Mouse (Mus musculus) embryonic facial prominence, embryonic 10.5 days (tissue): ENCODE measurements around the gene Zfp622. TPM values are rescaled to one million over a fixed set of nuclear protein-coding genes. Genes with fewer than 3 reads are reported as not detected.

Source experiments
- DNase-seq: peaks from one replicate; pipeline ENCODE4 v3.0.0-alpha.2; 2017; ENCODE audit warnings: low spot score
- H3K27ac ChIP-seq: fragments of 300-500 bp; sonication (generic); replicated peaks from 2 replicates; pipeline ENCODE4 v1.5.1; 2016; ENCODE audit warnings: mild to moderate bottlenecking
- H3K27me3 ChIP-seq: fragments of 300-500 bp; sonication (generic); replicated peaks from 2 replicates; pipeline ENCODE4 v1.6.1; 2016; ENCODE audit warnings: low read depth, mild to moderate bottlenecking; ENCODE audit not compliant: poor library complexity, severe bottlenecking
- H3K36me3 ChIP-seq: fragments of 300-500 bp; sonication (generic); replicated peaks from 2 replicates; pipeline ENCODE4 v1.6.1; 2016; ENCODE audit warnings: mild to moderate bottlenecking, moderate library complexity
- H3K4me1 ChIP-seq: fragments of 300-500 bp; sonication (generic); 2 replicates; pipeline ENCODE4 v1.6.1; 2016
- H3K4me3 ChIP-seq: fragments of 300-500 bp; sonication (generic); 2 replicates; pipeline ENCODE4 v1.5.1; 2016; ENCODE audit warnings: mild to moderate bottlenecking, moderate library complexity
- H3K9me3 ChIP-seq: fragments of 300-500 bp; sonication (generic); 2 replicates; pipeline ENCODE4 v1.6.1; 2016; ENCODE audit warnings: mild to moderate bottlenecking
- WGBS: fragments of 180-500 bp; shearing (Covaris S2); methylation state at CpG from one replicate; pipeline ENCODE4 v1.1.7; 2016; 5-methylcytosine and 5-hydroxymethylcytosine counted together
- microRNA-seq: library from miRNA; unstranded; fragments of <30 nt; microRNA quantifications from one replicate; pipeline ENCODE4, GENCODE M21; 2017
- polyA plus RNA-seq: library from polyadenylated mRNA; unstranded; fragments of >200 nt; fragmentation: Nextera tagmentation; extraction: Ambion mirVana; gene quantifications from 2 replicates; pipeline ENCODE4 v1.2.1, GENCODE M21; 2016

Zfp622 gene
- polyA plus RNA-seq, 1 experiment from 2014 or later, result 21.4 TPM

GRCm38 (mm10) chr15:26041196-26041947 is 57.2 kb downstream of the Zfp622 start:
- Histone ChIP-seq H3K4me3 (no peak overlapping the region), H3K27ac (no peak overlapping the region), H3K27me3 (no peaks in the 10 kb centered on the region), H3K4me1 (no peaks in the 10 kb centered on the region), H3K9me3 (no peaks in the 10 kb centered on the region), H3K36me3 (no peaks in the 10 kb centered on the region)
- WGBS, result 80% methylated on average over 2 of the region's 2 CpGs
- DNase-seq, result no peak

Small RNA genes lying within 50 kb of the gene (microRNA-seq; reads per million reads assigned to microRNA genes)
- not detected for gene Mir7212

Other genes with a start within 250 kb of the Zfp622 start
- 2.2 and 2.5 TPM in 2 replicates for gene Retreg1, start 141.2 kb upstream of the Zfp622 start, polyA plus RNA-seq